Mouse (Mus musculus) lung, adult 2 months (tissue): ENCODE results near the gene Grap.

Experiments
- CTCF ChIP-seq: fragments of 200-500 bp; IDR thresholded peaks from 2 replicates; pipeline ENCODE4 v1.5.1; 2011; ENCODE audit warnings: mild to moderate bottlenecking, low read length, control low read depth; ENCODE audit not compliant: insufficient read depth
- POLR2A ChIP-seq: fragments of 200-500 bp; IDR thresholded peaks from 2 replicates; pipeline ENCODE4 v1.6.1; 2011; ENCODE audit warnings: low read depth, mild to moderate bottlenecking, control low read depth, low read length, borderline replicate concordance; ENCODE audit errors: extremely low read depth

DNA sequence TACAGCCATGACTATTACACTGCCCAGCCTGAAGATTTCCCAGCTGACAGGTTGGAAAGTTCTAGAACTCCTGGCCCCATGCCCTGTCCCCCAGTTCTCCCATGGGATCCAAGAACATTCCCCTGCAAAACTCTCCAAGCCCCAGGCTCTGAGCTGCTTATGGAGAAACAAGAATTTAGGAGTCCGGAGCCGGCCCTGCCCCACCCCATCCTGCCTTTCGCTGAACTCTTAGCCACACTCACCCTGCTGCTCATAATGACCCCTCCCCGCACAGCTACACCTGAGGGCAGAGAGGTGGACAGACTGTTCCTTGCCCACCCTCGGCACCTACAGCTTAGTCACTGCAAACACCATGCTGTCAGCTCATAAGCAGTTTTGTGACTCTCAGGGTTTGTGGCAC lies 14.7 kb downstream of the Grap start:
- TF ChIP-seq CTCF, result no peak
- no peak for TF ChIP-seq POLR2A
